Mouse (Mus musculus): ENCODE measurements around the gene Tnip1. TPM values are rescaled to one million over a fixed set of nuclear protein-coding genes. Genes with fewer than 3 reads are reported as not detected.
"Not testable (repeated sequence)": the region's sequence is repeated elsewhere in the genome, so short reads cannot be mapped to it uniquely, and the experiment has no call there.

Gene Tnip1
- polyA plus RNA-seq, 1 experiment, result 121 TPM

- DNase-seq, result no peak
- 70% methylated on average over 3 of the region's 3 CpGs for WGBS
- Histone ChIP-seq H3K36me3 (ENCODE audit: control insufficient read depth, insufficient read depth, low read length) (no peaks in the 10 kb centered on the region), H3K27me3 (ENCODE audit: control insufficient read depth, insufficient read depth, low read length) (no peaks in the 10 kb centered on the region), H3K4me3 (ENCODE audit: control insufficient read depth, insufficient read depth, low read length) (peak overlapping the region; percentile 19), H3K4me1 (replicated peaks; ENCODE audit: control insufficient read depth, insufficient read depth, low read length) (peaks cover 60% of the 10 kb centered on the region), H3K27ac (ENCODE audit: control insufficient read depth, insufficient read depth, low read length) (peak overlapping the region; percentile 11; the same call in 1 of the 2 replicates)
- TF ChIP-seq CTCF (IDR thresholded peaks at IDR 0.05; ENCODE audit: borderline replicate concordance, control insufficient read depth, extremely low read depth, insufficient read depth, low read length, poor library complexity), result no peak
- no peak for TF ChIP-seq POLR2A (IDR thresholded peaks at IDR 0.05; ENCODE audit: control insufficient read depth, extremely low read depth, insufficient read depth, low read length, poor library complexity)
Observed at GRCm38 (mm10) chr11:54961921-54962320, 796 bp downstream of the Tnip1 start.

- H3K4me1 ChIP-seq (replicated peaks; ENCODE audit: control insufficient read depth, insufficient read depth, low read length), result peaks cover 61% of the 10 kb centered on the region
- peak overlapping the region; percentile 19; the same call in 1 of the 2 replicates for H3K4me3 ChIP-seq (ENCODE audit: control insufficient read depth, insufficient read depth, low read length)
- DNase-seq, result no peak
- peak overlapping the region; percentile 11; the same call in 1 of the 2 replicates for H3K27ac ChIP-seq (ENCODE audit: control insufficient read depth, insufficient read depth, low read length)
- 80% methylated on average over 6 of the region's 6 CpGs for WGBS
- no peak for TF ChIP-seq CTCF (IDR thresholded peaks at IDR 0.05; ENCODE audit: borderline replicate concordance, control insufficient read depth, extremely low read depth, insufficient read depth, low read length, poor library complexity)
- no peak for TF ChIP-seq POLR2A (IDR thresholded peaks at IDR 0.05; ENCODE audit: control insufficient read depth, extremely low read depth, insufficient read depth, low read length, poor library complexity)
- no peaks in the 10 kb centered on the region for H3K27me3 ChIP-seq (ENCODE audit: control insufficient read depth, insufficient read depth, low read length)
- H3K36me3 ChIP-seq (ENCODE audit: control insufficient read depth, insufficient read depth, low read length), result no peaks in the 10 kb centered on the region
Observed at GRCm38 (mm10) chr11:54961164-54961850, 1.4 kb downstream of the Tnip1 start.

- Histone ChIP-seq H3K27ac (ENCODE audit: control insufficient read depth, insufficient read depth, low read length) (no peak overlapping the region; the same call in 1 of the 2 replicates), H3K27me3 (ENCODE audit: control insufficient read depth, insufficient read depth, low read length) (no peaks in the 10 kb centered on the region), H3K4me3 (ENCODE audit: control insufficient read depth, insufficient read depth, low read length) (no peak overlapping the region), H3K4me1 (replicated peaks; ENCODE audit: control insufficient read depth, insufficient read depth, low read length) (peaks cover 62% of the 10 kb centered on the region), H3K36me3 (ENCODE audit: control insufficient read depth, insufficient read depth, low read length) (no peaks in the 10 kb centered on the region)
- 91% methylated on average over 6 of the region's 6 CpGs for WGBS
- no peak for DNase-seq
- TF ChIP-seq POLR2A (IDR thresholded peaks at IDR 0.05; ENCODE audit: control insufficient read depth, extremely low read depth, insufficient read depth, low read length, poor library complexity), result no peak
- no peak for TF ChIP-seq CTCF (IDR thresholded peaks at IDR 0.05; ENCODE audit: borderline replicate concordance, control insufficient read depth, extremely low read depth, insufficient read depth, low read length, poor library complexity)
Observed at GRCm38 (mm10) chr11:54960251-54960650, 2.5 kb downstream of the Tnip1 start.

- no peaks in the 10 kb centered on the region for H3K27me3 ChIP-seq (ENCODE audit: control insufficient read depth, insufficient read depth, low read length)
- DNase-seq, result peak; percentile 58
- H3K4me1 ChIP-seq (replicated peaks; ENCODE audit: control insufficient read depth, insufficient read depth, low read length), result peaks cover 64% of the 10 kb centered on the region
- TF ChIP-seq POLR2A (IDR thresholded peaks at IDR 0.05; ENCODE audit: control insufficient read depth, extremely low read depth, insufficient read depth, low read length, poor library complexity), result no peak
- no peak for TF ChIP-seq CTCF (IDR thresholded peaks at IDR 0.05; ENCODE audit: borderline replicate concordance, control insufficient read depth, extremely low read depth, insufficient read depth, low read length, poor library complexity)
- no peaks in the 10 kb centered on the region for H3K36me3 ChIP-seq (ENCODE audit: control insufficient read depth, insufficient read depth, low read length)
- H3K4me3 ChIP-seq (ENCODE audit: control insufficient read depth, insufficient read depth, low read length), result no peak overlapping the region
- 6% methylated on average over 3 of the region's 3 CpGs for WGBS
- peak overlapping the region; percentile 98 for H3K27ac ChIP-seq (ENCODE audit: control insufficient read depth, insufficient read depth, low read length)
Observed at GRCm38 (mm10) chr11:54958571-54959073, 4.1 kb downstream of the Tnip1 start.

- H3K36me3 ChIP-seq (ENCODE audit: control insufficient read depth, insufficient read depth, low read length); H3K4me3 ChIP-seq (ENCODE audit: control insufficient read depth, insufficient read depth, low read length); DNase-seq; H3K27me3 ChIP-seq (ENCODE audit: control insufficient read depth, insufficient read depth, low read length): not testable (repeated sequence)
- peak overlapping the region; percentile 98 for H3K27ac ChIP-seq (ENCODE audit: control insufficient read depth, insufficient read depth, low read length)
- WGBS, result 97% methylated on average over 3 of the region's 3 CpGs
- H3K4me1 ChIP-seq (replicated peaks; ENCODE audit: control insufficient read depth, insufficient read depth, low read length), result peaks cover 56% of the 10 kb centered on the region
Observed at GRCm38 (mm10) chr11:54957708-54958107, 5.0 kb downstream of the Tnip1 start.

GRCm38 (mm10) chr11:54956912-54957311 lies 5.8 kb downstream of the Tnip1 start:
- WGBS, result 30% methylated on average over 7 of the region's 7 CpGs
- peak; percentile 43; the same call in 1 of the 2 replicates for TF ChIP-seq POLR2A (IDR thresholded peaks at IDR 0.05; ENCODE audit: control insufficient read depth, extremely low read depth, insufficient read depth, low read length, poor library complexity)
- no peak for TF ChIP-seq CTCF (IDR thresholded peaks at IDR 0.05; ENCODE audit: borderline replicate concordance, control insufficient read depth, extremely low read depth, insufficient read depth, low read length, poor library complexity)
- peak overlapping the region; percentile 84 for H3K27ac ChIP-seq (ENCODE audit: control insufficient read depth, insufficient read depth, low read length)
- no peaks in the 10 kb centered on the region for H3K27me3 ChIP-seq (ENCODE audit: control insufficient read depth, insufficient read depth, low read length)
- H3K36me3 ChIP-seq (ENCODE audit: control insufficient read depth, insufficient read depth, low read length), result no peaks in the 10 kb centered on the region
- H3K4me3 ChIP-seq (ENCODE audit: control insufficient read depth, insufficient read depth, low read length), result no peak overlapping the region
- peaks cover 56% of the 10 kb centered on the region for H3K4me1 ChIP-seq (replicated peaks; ENCODE audit: control insufficient read depth, insufficient read depth, low read length)
- peak; percentile 53 for DNase-seq
